Mouse (Mus musculus) ES-Bruce4 (cell line): ENCODE measurements around the gene Fcrl6. TPM values are rescaled to one million over a fixed set of nuclear protein-coding genes. Genes with fewer than 3 reads are reported as not detected.

Source experiments
- H3K27ac ChIP-seq: 2 replicates; pipeline ENCODE4 v1.5.1; 2012; ENCODE audit warnings: low read length, inconsistent platforms; ENCODE audit not compliant: insufficient read depth
- H3K27me3 ChIP-seq: 2 replicates; pipeline ENCODE4 v1.6.1; 2012; ENCODE audit warnings: mild to moderate bottlenecking, low read length, inconsistent platforms; ENCODE audit not compliant: control insufficient read depth, poor library complexity, insufficient read depth, severe bottlenecking
- H3K36me3 ChIP-seq: 2 replicates; pipeline ENCODE4 v1.6.1; 2012; ENCODE audit warnings: inconsistent platforms, mild to moderate bottlenecking, low read length, moderate library complexity; ENCODE audit not compliant: control insufficient read depth, poor library complexity, insufficient read depth, severe bottlenecking
- H3K4me1 ChIP-seq: one replicate; pipeline ENCODE4 v1.8.1; 2011; ENCODE audit warnings: low read length; ENCODE audit not compliant: control insufficient read depth, insufficient read depth
- H3K4me3 ChIP-seq: 2 replicates; pipeline ENCODE4 v1.5.1; 2011; ENCODE audit warnings: low read depth, mild to moderate bottlenecking, low read length
- H3K9ac ChIP-seq: 2 replicates; pipeline ENCODE4 v1.6.1; 2012; ENCODE audit warnings: low read depth, mild to moderate bottlenecking, inconsistent platforms; ENCODE audit not compliant: poor library complexity, severe bottlenecking
- H3K9me3 ChIP-seq: replicated peaks from 2 replicates; pipeline ENCODE4 v1.6.1; 2012; ENCODE audit warnings: mild to moderate bottlenecking, low read length, inconsistent platforms; ENCODE audit not compliant: control insufficient read depth, poor library complexity, insufficient read depth, severe bottlenecking
- CTCF ChIP-seq: IDR thresholded peaks from one replicate; pipeline ENCODE4 v1.8.1; 2011; ENCODE audit warnings: low read depth, low read length
- EP300 ChIP-seq: IDR thresholded peaks from 2 replicates; pipeline ENCODE4 v1.6.1; 2011; ENCODE audit warnings: low read depth, low read length; ENCODE audit not compliant: insufficient read depth
- POLR2A ChIP-seq: IDR thresholded peaks from one replicate; pipeline ENCODE4 v1.8.1; 2011; ENCODE audit warnings: low read length; ENCODE audit not compliant: insufficient read depth
- polyA plus RNA-seq: library from polyadenylated mRNA; stranded (reverse); fragments of >200 nt; gene quantifications from 2 replicates; pipeline ENCODE4 v1.2.4, GENCODE M21; 2011; ENCODE audit warnings: low read depth; ENCODE audit not compliant: missing spikeins, insufficient read depth, insufficient read length

The Fcrl6 gene
- not detected in 2 replicates for polyA plus RNA-seq

- Histone ChIP-seq H3K27ac (no peak within 1 kb of the TSS), H3K27me3 (0 out of 2 replicates have a peak, but pooled peaks cover 1% of the 10 kb centered on the region), H3K4me1 (no peaks in the 10 kb centered on the region), H3K9me3 (no peaks in the 10 kb centered on the region), H3K36me3 (no peaks in the 10 kb centered on the region), H3K4me3 (no peak within 1 kb of the TSS), H3K9ac (no peak within 1 kb of the TSS)
- no peak for TF ChIP-seq EP300
- no peak for TF ChIP-seq POLR2A
- TF ChIP-seq CTCF: no peak
Observed at GRCm38 (mm10) chr1:172602326-172602725, at the start of gene Fcrl6. Gene Fcrl6, minus strand, starts transcription at chr1:172602551.

- no peaks in the 10 kb centered on the region for H3K36me3 ChIP-seq
- H3K4me1 ChIP-seq: no peaks in the 10 kb centered on the region
- H3K9me3 ChIP-seq: no peaks in the 10 kb centered on the region
- H3K27me3 ChIP-seq: no peaks in the 10 kb centered on the region; the same call in 1 of the 2 replicates
- H3K27ac ChIP-seq: no peak overlapping the region
- TF ChIP-seq EP300 (no peak), CTCF (no peak), POLR2A (no peak)
- no peak overlapping the region for H3K9ac ChIP-seq
- H3K4me3 ChIP-seq: no peak overlapping the region
Observed at GRCm38 (mm10) chr1:172651288-172651987, 49.1 kb upstream of the Fcrl6 start.

DNA sequence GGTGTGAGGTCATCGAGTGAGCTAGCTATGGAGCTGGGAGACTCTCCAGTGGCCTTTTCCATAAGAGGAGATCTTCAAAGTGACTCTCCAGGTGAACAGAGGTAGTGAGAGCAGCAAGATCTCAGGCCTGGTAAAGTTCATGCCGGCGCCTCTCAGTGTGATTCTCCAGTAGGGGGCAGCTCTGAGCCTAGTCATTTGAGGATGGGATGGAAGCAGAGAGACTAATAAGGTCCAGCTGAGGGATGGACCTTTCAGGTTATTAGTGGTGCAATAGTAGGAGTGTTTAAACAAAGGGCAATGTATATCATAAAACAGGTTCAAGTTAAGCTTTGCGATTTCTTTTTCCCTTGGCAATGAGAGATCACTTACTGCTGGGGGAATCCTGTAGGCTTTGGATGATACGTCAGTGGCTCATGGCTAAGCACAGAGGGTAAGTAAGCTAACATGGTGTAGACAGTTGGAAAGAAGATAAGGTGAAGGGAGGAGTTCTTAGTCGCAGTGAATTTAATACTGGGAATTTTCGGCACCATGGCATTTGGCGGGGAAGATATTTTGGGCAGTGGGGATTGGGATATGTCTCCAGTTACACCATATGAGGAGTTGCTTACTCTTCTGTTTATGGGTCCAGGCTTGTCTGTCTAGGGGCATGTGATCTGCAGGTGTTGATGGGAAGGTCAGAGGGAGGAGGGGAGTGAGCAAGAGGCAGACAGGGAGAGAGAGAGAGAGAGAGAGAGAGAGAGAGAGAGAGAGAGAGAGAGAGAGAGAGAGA is 48.4 kb upstream of the Fcrl6 start:
- TF ChIP-seq POLR2A (no peak), EP300 (no peak), CTCF (peak; percentile 49)
- Histone ChIP-seq H3K36me3 (no peaks in the 10 kb centered on the region), H3K27ac (no peak overlapping the region), H3K9ac (no peak overlapping the region), H3K9me3 (no peaks in the 10 kb centered on the region), H3K4me3 (no peak overlapping the region), H3K4me1 (no peaks in the 10 kb centered on the region), H3K27me3 (no peaks in the 10 kb centered on the region; the same call in 1 of the 2 replicates)

GRCm38 (mm10) chr1:172649396-172649795 is 47.0 kb upstream of the Fcrl6 start:
- no peaks in the 10 kb centered on the region for H3K9me3 ChIP-seq
- H3K27me3 ChIP-seq: no peaks in the 10 kb centered on the region; the same call in 1 of the 2 replicates
- TF ChIP-seq POLR2A: no peak
- TF ChIP-seq CTCF: no peak
- TF ChIP-seq EP300: no peak
- no peak overlapping the region for H3K27ac ChIP-seq
- H3K36me3 ChIP-seq: no peaks in the 10 kb centered on the region
- H3K4me3 ChIP-seq: no peak overlapping the region
- H3K9ac ChIP-seq: no peak overlapping the region
- no peaks in the 10 kb centered on the region for H3K4me1 ChIP-seq

DNA sequence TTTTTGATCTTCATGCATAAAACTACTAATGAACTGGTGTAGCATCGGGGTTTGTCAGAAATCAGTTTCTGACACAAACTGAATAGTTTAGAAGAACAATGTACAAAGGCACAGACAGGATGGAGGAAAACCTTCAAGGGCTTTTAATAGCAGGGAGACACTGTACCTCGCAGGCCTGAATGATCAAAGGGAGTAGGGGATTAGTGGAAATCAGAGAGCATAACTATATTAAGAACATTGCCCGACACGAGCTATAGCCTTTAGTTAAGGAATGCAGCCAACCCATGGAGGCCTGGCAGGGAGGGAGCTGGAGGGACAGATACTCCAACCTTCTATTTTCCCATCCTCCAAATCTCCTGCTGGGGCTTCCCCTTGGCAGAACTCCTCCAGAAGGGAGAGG is 44.9 kb upstream of the Fcrl6 start:
- Histone ChIP-seq H3K36me3 (no peaks in the 10 kb centered on the region), H3K9me3 (no peaks in the 10 kb centered on the region), H3K9ac (no peak overlapping the region), H3K4me3 (no peak overlapping the region), H3K27me3 (no peaks in the 10 kb centered on the region; the same call in 1 of the 2 replicates), H3K4me1 (no peaks in the 10 kb centered on the region), H3K27ac (no peak overlapping the region)
- TF ChIP-seq CTCF (no peak), EP300 (no peak), POLR2A (no peak)

- TF ChIP-seq EP300 (no peak), POLR2A (no peak), CTCF (no peak)
- Histone ChIP-seq H3K9ac (no peak overlapping the region), H3K4me3 (no peak overlapping the region), H3K4me1 (no peaks in the 10 kb centered on the region), H3K9me3 (no peaks in the 10 kb centered on the region), H3K27me3 (no peaks in the 10 kb centered on the region), H3K36me3 (no peaks in the 10 kb centered on the region), H3K27ac (no peak overlapping the region)
Observed at GRCm38 (mm10) chr1:172638781-172639180, 36.4 kb upstream of the Fcrl6 start.
